Mouse (Mus musculus): ENCODE data around the gene Mta1. TPM values are rescaled to one million over a fixed set of nuclear protein-coding genes. Genes with fewer than 3 reads are reported as not detected.

Gene Mta1
- polyA plus RNA-seq, 1 experiment from 2014 or later: 4.9 TPM

GRCm38 (mm10) chr12:113101251-113101960, 3.3 kb downstream of the Mta1 start:
- WGBS: 79% methylated on average over 9 of the region's 9 CpGs
- Histone ChIP-seq H3K4me1 (replicated peaks; ENCODE audit: control insufficient read depth, insufficient read depth, low read length) (no peaks in the 10 kb centered on the region), H3K9me3 (ENCODE audit: control insufficient read depth) (no peaks in the 10 kb centered on the region), H3K27me3 (replicated peaks; ENCODE audit: control insufficient read depth, insufficient read depth, low read length) (no peaks in the 10 kb centered on the region), H3K27ac (ENCODE audit: low read depth, low read length) (no peak overlapping the region), H3K36me3 (ENCODE audit: control insufficient read depth, insufficient read depth) (no peaks in the 10 kb centered on the region; the same call in 1 of the 2 replicates), H3K4me3 (ENCODE audit: low read depth, low read length) (no peak overlapping the region), H3K9ac (ENCODE audit: low read depth, low read length) (no peak overlapping the region), H3K4me2 (replicated peaks; ENCODE audit: low read depth) (no peak overlapping the region)
- no peak for ATAC-seq
- TF ChIP-seq CTCF (IDR thresholded peaks at IDR 0.05; ENCODE audit: low read depth): no peak

- H3K9ac ChIP-seq (ENCODE audit: low read depth, low read length): no peak overlapping the region
- H3K27ac ChIP-seq (ENCODE audit: low read depth, low read length): no peak overlapping the region
- no peak overlapping the region for H3K4me2 ChIP-seq (replicated peaks; ENCODE audit: low read depth)
- H3K4me1 ChIP-seq (replicated peaks; ENCODE audit: control insufficient read depth, insufficient read depth, low read length): no peaks in the 10 kb centered on the region
- WGBS: 65% methylated on average over 6 of the region's 6 CpGs
- no peaks in the 10 kb centered on the region; the same call in 1 of the 2 replicates for H3K36me3 ChIP-seq (ENCODE audit: control insufficient read depth, insufficient read depth)
- H3K4me3 ChIP-seq (ENCODE audit: low read depth, low read length): no peak overlapping the region
- H3K27me3 ChIP-seq (replicated peaks; ENCODE audit: control insufficient read depth, insufficient read depth, low read length): no peaks in the 10 kb centered on the region
- H3K9me3 ChIP-seq (ENCODE audit: control insufficient read depth): no peaks in the 10 kb centered on the region
- peak; percentile 75 for TF ChIP-seq CTCF (IDR thresholded peaks at IDR 0.05; ENCODE audit: low read depth)
- no peak for ATAC-seq
Measured at GRCm38 (mm10) chr12:113102461-113102860, 4.4 kb downstream of the Mta1 start.

- no peaks in the 10 kb centered on the region for H3K4me1 ChIP-seq (replicated peaks; ENCODE audit: control insufficient read depth, insufficient read depth, low read length)
- H3K36me3 ChIP-seq (ENCODE audit: control insufficient read depth, insufficient read depth): no peaks in the 10 kb centered on the region; the same call in 1 of the 2 replicates
- no peak overlapping the region for H3K27ac ChIP-seq (ENCODE audit: low read depth, low read length)
- no peak overlapping the region for H3K9ac ChIP-seq (ENCODE audit: low read depth, low read length)
- 73% methylated on average over 8 of the region's 8 CpGs for WGBS
- no peak for ATAC-seq
- H3K27me3 ChIP-seq (replicated peaks; ENCODE audit: control insufficient read depth, insufficient read depth, low read length): no peaks in the 10 kb centered on the region
- no peaks in the 10 kb centered on the region for H3K9me3 ChIP-seq (ENCODE audit: control insufficient read depth)
- no peak overlapping the region for H3K4me2 ChIP-seq (replicated peaks; ENCODE audit: low read depth)
- no peak overlapping the region for H3K4me3 ChIP-seq (ENCODE audit: low read depth, low read length)
- TF ChIP-seq CTCF (IDR thresholded peaks at IDR 0.05; ENCODE audit: low read depth): peak; percentile 63
Measured at GRCm38 (mm10) chr12:113103846-113104451, 5.9 kb downstream of the Mta1 start.

GRCm38 (mm10) chr12:113106386-113106785, 8.3 kb downstream of the Mta1 start:
- ATAC-seq: no peak

GRCm38 (mm10) chr12:113107431-113108124, 9.5 kb downstream of the Mta1 start:
- Histone ChIP-seq H3K4me1 (replicated peaks; ENCODE audit: control insufficient read depth, insufficient read depth, low read length) (no peaks in the 10 kb centered on the region), H3K27me3 (replicated peaks; ENCODE audit: control insufficient read depth, insufficient read depth, low read length) (no peaks in the 10 kb centered on the region), H3K9ac (ENCODE audit: low read depth, low read length) (no peak overlapping the region), H3K9me3 (ENCODE audit: control insufficient read depth) (no peaks in the 10 kb centered on the region), H3K4me3 (ENCODE audit: low read depth, low read length) (no peak overlapping the region), H3K27ac (ENCODE audit: low read depth, low read length) (no peak overlapping the region), H3K4me2 (replicated peaks; ENCODE audit: low read depth) (no peak overlapping the region), H3K36me3 (ENCODE audit: control insufficient read depth, insufficient read depth) (peaks cover 8% of the 10 kb centered on the region; the same call in 1 of the 2 replicates)
- TF ChIP-seq CTCF (IDR thresholded peaks at IDR 0.05; ENCODE audit: low read depth): no peak
- ATAC-seq: no peak
- WGBS: 61% methylated on average over 4 of the region's 4 CpGs

More at GRCm38 (mm10) chr12:113106386-113106785, 8.3 kb downstream of the Mta1 start:
- H3K4me3 ChIP-seq (ENCODE audit: low read depth, low read length): no peak overlapping the region
- H3K36me3 ChIP-seq (ENCODE audit: control insufficient read depth, insufficient read depth): no peaks in the 10 kb centered on the region
- no peak overlapping the region for H3K27ac ChIP-seq (ENCODE audit: low read depth, low read length)
- WGBS: 71% methylated on average over 6 of the region's 6 CpGs
- H3K4me2 ChIP-seq (replicated peaks; ENCODE audit: low read depth): no peak overlapping the region
- TF ChIP-seq CTCF (IDR thresholded peaks at IDR 0.05; ENCODE audit: low read depth): no peak
- no peak overlapping the region for H3K9ac ChIP-seq (ENCODE audit: low read depth, low read length)
- H3K9me3 ChIP-seq (ENCODE audit: control insufficient read depth): no peaks in the 10 kb centered on the region
- no peaks in the 10 kb centered on the region for H3K4me1 ChIP-seq (replicated peaks; ENCODE audit: control insufficient read depth, insufficient read depth, low read length)
- H3K27me3 ChIP-seq (replicated peaks; ENCODE audit: control insufficient read depth, insufficient read depth, low read length): no peaks in the 10 kb centered on the region
